Mouse (Mus musculus): ENCODE measurements at regions not wholly inside any gene's neighbourhood (a gene's known extent, or its start where the extent isn't known, plus 50 kb on each side); places are given as distances from the start of the nearest gene placed in this dataset.

DNA sequence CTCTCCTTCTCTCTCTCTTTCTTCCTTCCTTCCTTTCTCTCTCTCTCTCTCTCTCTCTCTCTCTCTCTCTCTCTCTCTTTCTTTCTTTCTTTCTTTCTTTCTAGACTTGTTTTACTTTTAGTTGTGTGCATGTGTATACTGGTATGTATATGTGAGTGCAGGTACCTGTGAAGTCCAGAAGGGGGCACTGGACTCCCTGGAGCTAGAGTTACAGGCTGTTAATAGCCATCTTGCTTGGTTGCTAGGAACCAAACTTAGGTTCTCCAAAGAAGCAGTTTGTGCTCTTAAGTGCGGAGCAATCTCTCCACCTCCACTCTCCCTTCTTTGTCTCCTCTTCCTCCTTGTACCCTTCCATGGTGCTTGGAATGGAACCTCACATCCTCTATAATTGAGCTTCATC lies 77.2 kb downstream of the Gm10604 start:
- no peak for DNase-seq

DNA sequence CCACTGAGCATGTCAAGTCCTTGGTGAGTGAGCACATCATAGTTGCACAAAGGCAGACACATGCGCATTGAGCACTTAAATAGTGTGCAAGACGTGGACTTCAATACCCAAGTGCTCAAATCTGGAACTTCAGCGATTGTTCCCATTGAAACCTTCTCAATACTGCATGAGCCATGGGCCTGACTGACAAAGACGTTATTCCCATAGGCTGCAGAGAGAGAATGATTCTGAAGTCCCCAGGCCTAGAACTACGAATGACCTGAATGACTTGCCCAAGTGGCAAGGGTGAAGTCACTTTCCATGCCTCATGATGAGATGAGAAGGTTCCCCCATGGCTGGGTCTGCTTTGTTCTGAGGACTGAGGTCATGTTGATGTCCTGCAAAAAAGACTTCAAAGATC lies 77.7 kb downstream of the Gm10604 start:
- no peak for DNase-seq

DNA sequence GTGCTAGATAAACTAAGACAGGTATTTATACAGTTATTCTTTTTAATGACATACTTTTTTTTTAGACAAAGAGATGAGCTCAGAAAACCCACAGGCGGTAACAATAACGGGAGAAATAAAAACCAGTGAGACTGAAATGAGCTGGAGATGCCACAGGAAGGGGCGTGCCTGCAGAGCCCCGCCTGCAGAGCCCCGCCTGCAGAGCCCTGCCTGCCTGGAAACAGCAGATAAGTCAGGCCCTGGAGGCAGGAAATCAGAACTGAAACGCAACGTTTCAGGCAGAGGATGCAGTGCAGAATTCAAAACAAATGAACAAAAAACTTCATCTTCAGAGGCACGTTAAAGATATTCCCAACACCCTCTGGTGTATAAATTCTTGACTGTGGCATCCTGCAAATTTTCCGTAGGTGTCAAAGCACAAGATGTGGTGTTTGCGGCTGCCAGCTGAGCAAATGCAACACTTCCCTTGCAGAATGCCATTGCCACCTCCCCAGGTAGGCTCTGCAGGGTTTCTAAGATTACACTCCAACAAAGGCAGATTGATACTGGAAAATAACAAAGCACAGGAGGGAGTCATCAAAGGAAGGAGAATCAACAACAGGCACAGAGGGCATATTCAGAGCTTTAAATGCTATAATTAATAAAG lies 81.0 kb downstream of the Gm10604 start:
- DNase-seq, result no peak

DNA sequence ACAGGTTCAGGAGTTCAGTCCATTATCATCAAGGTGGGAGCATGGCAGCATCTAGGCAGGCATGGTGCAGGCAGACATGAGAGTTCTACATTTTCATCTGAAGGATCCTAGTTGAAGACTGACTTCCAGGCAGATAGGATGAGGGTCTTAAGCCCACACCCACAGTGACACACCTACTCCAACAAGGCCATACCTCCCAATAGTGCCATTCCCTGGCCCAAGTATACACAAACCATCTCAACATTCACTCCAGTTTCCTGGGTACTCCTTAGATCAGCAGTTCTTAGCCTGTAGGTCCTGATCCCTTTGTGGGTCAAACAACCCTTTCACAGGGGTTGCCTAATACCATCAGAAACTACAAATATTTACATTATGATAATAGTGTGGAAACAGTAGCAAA lies 83.8 kb downstream of the Gm10604 start:
- no peak for DNase-seq

DNA sequence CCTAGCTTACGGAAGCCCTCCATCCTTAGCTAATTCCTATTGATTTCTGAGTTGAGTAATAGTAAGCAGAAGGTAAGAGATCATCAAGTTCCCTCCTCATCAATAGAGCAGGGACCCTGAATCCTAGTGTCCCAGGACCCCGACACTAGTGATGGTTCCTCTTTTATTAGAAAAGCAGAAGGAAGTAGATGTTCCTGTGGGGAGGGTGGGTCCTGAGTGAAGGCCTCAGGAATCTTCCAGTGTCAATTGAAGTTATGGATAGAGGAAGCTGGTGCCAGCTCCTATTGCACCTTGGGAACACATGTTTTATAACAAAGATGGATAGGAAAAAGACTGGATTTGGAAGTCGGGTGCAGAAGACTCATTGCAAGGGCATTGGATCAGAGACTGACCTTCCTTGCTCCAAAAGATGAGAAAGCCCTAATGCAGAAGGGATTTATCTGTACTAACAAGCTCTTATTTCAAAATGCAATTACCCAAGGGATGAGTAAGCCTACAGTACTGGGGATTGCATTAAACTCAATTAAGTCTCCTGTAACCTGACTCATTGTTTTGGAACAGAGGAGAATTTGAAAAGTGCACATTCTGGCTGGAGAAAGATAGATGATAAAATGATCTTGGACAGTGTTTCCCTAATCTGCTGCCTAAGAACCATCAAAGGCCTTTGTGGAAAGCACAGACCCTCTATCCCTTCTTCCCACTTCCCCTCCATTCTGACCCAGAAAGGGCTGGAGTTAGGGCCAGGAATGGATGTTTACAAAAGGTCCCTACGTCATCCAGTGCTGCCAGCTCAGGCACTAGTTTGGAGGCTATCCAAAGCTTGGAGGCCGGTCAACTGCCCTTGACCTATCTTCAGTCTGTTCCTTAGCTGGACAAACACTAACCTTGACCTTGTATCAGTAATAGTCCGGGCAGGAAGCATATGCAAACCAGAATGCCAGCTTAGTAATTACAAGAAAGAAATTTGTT lies 84.9 kb downstream of the Gm10604 start:
- peak; percentile 72 for DNase-seq

DNA sequence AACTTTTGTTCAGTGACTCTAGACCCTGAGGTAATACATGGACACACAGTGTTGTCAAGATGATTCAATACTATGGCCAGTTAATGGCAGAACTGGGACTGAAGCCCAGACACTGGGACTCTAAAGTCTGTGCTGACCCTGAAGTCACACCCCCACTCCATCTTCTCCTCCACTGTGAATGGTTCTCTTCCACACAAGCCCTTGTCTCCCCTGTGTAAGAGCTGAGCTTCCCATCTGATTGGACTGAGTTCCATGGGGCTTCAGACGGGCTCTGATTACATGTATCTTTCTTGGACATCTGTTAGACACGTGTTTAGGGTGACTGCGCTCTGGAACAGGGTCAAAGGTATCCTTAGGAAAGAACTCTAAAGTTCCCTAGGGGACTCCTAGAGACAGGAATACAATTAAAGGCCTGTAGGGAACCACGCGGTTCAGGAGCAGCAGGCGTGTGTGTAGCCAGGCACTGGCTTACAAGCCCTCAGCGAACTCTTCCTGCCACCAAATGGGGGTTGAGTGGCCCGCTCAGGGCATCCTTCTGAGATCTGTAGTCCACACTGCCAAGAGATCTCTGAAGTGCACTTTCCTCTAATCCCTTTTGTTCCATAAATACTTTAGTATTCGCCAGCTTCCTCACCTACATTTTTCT lies 87.4 kb downstream of the Gm10604 start:
- no peak for DNase-seq

DNA sequence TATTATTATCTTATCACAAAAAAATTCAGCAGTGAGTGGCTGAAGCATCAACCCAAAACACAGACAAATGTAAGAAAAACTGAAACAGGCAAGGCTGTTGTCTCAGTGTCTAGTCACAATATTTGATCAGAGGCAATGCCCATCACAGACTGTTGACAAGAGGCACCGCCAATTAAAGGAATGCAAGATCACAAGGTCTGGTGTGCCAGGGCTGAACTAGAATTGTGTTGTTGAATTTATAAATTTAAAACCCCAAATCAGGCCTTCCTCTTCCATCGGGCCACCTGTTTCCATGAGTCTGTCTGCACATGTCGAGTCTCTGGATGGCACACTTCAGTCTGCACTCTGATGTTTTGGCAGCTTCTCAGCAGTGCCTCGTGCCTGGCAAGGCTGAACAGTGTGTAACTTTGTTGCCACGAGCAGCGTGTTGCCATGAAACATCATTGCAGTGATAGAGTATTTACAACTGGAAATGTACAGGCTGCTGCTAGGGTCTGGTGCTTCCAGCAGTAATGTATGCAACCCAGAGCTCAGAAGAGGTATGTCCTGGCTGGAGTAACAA lies 91.9 kb downstream of the Gm10604 start:
- peak; percentile 37 for DNase-seq

DNA sequence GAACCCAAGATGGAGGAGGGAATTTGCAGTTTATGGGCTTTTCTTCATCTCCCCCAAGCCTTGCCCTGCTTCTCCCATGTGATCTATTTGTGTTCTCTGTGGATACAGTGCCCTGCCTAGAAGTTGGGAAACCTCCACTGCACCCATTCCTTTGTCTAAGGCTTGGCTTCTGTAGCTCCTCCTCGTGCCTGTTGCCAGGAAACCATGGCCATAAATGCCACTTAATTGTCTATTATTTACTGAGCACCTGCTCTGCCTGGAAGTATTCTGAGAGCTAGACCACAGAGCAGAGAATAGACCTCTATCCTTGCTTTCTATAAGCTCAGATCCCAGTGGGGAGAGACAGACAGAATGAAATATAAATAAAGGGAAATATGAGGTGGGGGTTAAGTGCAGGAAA lies 93.7 kb downstream of the Gm10604 start:
- no peak for DNase-seq

DNA sequence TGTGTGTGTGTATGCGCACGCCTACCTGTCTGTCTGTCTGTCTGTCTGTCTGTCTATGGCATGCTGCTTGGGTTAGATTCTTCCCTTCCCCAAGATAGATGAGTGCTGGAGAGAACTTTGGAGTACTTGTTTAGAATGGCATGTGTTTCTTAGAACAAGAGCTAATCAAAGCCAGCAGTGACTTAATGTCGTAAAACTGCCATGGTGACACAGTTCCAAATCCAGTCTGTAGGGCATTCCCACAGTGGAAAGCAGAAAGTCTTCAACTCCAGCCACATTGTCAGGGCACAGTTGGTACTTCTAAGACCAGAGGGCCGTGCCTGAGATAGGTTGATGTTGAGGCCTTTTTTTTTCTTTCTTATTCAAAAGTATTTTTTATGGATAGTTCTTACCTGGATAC lies 95.6 kb downstream of the Gm10604 start:
- no peak for DNase-seq

DNA sequence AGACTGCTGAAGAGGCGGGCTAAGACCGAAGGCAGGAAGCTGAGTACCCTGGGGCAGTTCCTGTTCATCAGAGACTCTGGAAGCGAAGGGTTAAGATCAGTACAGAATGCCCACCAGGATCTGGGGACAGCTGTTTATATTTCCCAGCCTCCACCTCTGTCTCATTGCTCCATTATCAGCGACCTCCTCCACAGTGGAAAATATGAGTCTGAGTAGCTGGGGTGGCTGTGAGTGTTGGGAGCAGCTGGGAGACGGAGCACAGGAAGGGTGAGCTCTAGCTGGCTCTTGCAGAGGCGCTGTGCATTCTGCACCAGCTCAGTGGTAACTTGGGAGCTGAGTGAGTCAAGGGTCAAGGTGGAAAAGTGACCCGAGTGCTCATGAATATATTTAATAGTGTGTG lies 96.2 kb downstream of the Gm10604 start:
- DNase-seq, result no peak

DNA sequence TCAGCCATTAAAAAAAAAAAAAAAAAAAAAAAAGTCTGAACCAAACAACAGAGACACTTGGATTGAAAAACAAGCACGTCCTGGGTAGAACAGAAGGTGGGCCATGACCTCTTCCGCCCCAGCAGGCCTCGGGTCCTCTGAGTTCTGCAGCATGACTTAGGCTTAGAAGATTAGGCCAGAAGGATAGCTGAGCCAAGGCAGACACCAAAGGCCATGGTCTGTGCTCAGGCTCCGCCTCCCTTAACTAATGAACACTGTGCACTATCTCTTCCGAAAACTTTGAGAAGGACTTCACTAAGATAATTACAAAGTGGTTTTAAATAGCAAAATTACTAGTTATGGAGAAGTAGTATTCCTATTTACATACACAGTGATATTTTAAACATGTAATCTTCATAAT lies 97.8 kb downstream of the Gm10604 start:
- DNase-seq, result no peak

DNA sequence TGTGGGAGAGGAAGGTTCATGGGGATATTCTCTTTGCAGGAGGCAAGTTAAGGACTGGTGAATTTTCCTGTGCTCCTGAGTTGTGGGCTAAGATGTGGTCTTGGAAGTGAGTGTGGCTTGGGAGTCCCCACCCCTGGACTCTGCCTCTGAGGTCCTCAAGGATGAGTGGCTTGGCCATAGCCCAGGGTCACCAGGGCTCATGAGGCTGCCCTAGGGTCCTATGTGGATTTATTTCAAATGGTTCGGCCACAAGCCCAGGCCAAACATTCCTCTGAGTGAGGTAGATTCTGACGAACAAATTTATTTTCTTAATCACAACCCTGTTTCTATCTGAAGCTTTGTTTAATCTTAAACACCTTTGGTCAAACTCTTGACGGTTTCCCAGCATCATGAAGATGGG lies 98.4 kb downstream of the Gm10604 start:
- DNase-seq, result peak; percentile 19

DNA sequence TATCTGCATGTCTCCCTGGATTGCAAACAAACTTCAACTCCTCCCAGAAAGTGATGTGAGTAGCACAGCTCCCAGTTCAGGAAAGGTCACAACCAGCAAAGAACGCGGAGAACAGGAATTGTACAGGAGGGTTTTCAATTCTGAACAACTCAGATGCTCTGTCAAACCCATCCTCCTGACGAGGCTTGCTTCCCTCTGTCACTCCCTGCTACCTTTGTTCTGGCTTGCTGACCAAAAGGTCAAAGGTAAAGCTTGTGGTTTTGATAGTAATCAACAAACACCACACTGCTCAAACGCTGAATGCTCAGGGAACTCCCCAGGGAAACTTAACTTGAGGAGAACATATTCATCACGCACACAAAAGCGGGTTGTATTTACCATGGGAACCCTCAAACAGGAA lies 102.4 kb downstream of the Gm10604 start:
- DNase-seq, result no peak

DNA sequence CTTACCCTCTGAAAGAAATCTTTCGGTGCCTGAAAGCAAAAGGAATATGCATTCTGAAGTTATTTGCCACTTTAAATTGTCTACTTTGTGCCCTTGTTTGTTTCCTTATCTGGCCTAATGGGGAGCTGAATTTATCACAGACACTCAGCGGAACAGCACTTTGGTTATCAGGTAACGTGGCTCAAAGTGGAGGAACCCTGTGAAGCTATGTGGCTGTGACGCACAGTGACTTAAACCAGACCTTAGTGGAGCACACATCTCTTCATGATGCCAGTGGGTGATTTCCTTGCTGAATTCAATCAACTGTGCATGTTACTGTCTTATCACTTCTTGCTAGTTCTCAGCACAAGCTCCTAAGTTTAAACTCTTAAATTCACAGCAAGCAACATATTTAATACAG lies 103.1 kb downstream of the Gm10604 start:
- no peak for DNase-seq

DNA sequence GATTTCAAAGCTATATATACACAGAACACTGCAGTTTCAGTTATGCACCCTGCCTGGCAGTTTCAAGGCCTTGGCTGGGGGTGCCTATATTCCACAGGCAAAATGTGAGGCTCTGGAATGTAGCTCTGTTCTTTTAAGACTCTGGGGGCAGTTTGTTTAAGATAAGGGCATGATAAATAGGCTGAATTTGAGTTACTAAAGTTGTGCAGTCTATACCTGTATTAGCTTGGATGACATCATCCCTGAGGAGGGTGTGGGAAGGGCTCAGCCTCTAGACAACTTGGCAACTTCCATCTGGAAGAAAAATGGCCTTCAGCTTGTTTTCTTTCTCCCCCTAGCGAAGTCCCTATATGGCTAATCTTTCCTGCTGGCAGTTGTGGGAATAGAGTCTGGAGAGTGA lies 105.1 kb downstream of the Gm10604 start:
- no peak for DNase-seq

DNA sequence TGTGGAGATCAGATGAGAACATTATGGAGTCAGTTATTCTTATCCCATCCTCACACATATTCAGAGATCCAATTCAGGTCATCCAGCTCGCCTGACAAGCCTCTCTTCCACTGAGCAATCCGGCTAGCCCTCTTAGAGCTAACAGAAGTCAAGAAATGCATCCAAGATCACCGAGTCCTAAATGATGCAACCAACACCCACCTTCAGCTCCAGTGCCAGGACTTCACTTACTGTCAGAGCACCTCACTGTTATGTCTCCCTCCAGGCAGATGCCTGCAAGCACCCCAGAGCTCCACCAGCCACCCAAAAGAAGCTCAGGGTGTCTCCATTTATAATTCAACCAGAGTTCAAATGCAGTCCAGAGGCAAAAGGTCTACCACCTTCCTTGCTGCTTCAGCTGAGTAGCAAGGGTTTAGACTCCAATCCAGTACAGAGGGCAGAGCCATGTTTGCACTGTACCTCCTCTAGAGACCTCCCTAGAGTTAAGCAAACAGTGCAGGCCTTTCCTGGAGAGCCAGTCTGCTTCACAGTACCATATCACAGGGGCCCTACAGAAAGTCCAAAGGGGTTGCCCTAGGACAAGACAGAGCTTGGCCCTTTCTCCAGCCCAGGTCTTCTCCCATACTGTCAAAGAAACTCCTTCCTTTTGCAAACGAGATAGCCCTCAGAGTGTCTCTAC lies 106.3 kb downstream of the Gm10604 start:
- no peak for DNase-seq

DNA sequence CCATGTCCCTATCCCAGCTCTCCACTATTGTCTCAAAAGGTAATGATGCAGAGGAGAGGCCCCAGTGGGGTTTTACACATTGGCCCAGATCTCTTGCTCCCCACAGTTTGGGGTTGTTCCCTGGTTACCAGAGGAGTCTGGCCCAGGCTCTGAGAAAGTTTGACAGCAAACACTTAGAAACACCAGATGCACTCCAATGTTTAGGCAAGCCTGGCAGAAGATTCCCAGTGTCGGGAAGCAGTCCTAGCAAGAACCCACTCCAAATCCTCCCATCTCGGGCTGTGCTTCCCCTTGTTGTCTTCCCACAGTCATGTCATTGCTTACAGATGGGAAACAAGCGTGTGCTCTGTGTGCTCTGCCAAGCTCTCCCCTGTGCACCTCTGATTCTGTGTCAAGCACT lies 109.0 kb downstream of the Gm10604 start:
- no peak for DNase-seq

DNA sequence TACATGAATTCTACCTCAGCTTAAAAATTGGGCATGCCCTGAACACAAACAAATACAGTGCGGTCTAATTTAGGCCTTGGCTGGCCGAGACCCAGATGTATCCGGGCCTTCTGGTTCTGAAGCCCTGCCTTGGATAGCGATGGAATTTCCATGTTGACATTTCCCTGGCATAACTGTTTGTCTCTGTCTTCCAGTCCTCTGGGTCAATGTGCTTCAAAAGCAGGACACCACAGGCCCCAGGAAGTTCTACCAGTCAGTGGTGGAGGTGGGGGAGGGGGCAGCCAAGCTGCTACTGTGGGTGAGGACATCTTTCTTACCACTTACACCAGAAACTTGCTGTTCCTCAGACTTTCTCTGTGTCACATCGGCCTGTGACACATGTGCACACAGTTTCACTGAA lies 111.3 kb downstream of the Gm10604 start:
- no peak for DNase-seq

DNA sequence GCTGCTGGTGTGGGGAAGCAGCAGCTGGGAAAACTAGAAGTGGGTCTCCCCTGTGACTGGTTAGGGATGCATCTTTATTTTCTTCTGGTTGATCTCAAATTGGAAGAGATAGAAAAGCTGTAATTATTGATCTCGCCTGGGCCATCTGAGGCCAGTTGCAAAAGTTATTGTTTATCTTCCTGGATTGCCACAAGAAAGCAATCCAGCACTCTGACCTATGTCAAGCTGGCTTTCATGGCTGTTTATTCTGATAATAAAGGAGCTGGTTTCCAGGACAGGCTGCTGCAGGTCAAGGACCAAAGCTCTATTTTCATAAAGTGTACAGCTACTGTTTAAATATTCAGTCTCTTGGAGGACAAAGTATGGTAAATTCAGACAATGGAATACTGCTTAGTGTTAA lies 112.5 kb downstream of the Gm10604 start:
- DNase-seq, result no peak
